Mouse (Mus musculus) erythroblast, embryonic 14.5 days (primary cell): ENCODE measurements around the gene Tnn.

Source experiments
- GATA1 ChIP-seq: IDR thresholded peaks from 2 replicates; pipeline ENCODE4 v1.6.1; 2012; ENCODE audit warnings: low read length, inconsistent platforms, mixed read lengths
- TAL1 ChIP-seq: IDR thresholded peaks from 3 replicates; pipeline ENCODE4 v1.6.1; 2012; ENCODE audit warnings: low read length, inconsistent platforms, mixed read lengths

DNA sequence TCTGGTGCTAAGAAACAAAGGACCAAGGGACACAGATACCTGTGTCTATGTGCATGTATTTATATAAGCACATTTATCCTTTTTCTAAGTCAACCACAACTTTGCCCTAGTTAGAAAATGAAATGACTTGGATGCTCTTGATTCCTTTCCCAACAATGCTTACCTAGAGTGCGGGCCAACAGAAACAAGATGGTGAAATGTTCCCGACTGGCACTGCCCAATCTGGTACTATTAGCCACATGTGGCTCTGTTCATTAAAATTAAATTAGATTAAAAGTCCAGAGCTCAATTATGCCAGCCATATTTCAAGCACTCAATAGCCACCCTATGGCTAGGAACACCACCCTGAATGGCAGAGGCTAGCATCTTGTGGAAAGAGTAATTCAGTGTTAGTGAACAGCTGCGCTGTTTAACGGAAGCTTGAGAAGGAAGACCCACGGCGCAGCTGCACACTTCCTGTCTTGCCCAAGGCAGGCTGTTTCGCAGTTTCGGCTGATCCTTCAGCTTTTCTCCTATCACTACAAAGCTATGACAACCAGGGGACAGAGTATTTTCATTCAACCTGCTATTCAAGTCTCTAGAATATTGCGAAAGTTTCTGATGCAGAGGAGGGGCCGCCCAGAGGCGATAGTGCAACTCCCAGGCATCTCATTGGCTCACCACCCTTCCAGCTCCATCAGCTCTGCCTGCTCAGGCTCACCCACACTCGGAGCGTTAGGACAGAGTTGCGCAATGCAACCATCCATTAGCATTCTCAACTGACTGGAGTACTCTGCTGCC lies 74.3 kb downstream of the Tnn start:
- TF ChIP-seq GATA1: no peak
- no peak for TF ChIP-seq TAL1
